Comparison of ENCODE assay signal across 8 mouse cellular contexts in genomic region chr10:84388357-84389141, GRCm38 (mm10). TPM values are rescaled to one million over a fixed set of nuclear protein-coding genes. Genes with fewer than 3 reads are reported as not detected.
DNase-seq lines count a peak whose midpoint lies in the region; ATAC-seq and TF ChIP-seq lines count a peak whose summit lies in the region.

No protein-coding gene starts in this region.

- 0 out of 2 replicates have a peak overlapping the region, but pooled peaks have one; percentile 20 for H3K27ac ChIP-seq in spleen, adult 2 months (ENCODE audit: insufficient read depth, low read length)
- 0 out of 2 replicates have a peak overlapping the region, but pooled peaks have one; percentile 36 for H3K27ac ChIP-seq in intestine, embryonic 15.5 days
- H3K27ac ChIP-seq in lung, postnatal 0 days (ENCODE audit: low read length), result no peak overlapping the region

- no peak for TF ChIP-seq CTCF in spleen, adult 2 months (IDR thresholded peaks at IDR 0.05; ENCODE audit: extremely low read depth, insufficient read depth, insufficient read length, insufficient replicate concordance)
- TF ChIP-seq CTCF in lung, postnatal 0 days (IDR thresholded peaks at IDR 0.05), result no peak

- H3K36me3 ChIP-seq in spleen, adult 2 months (ENCODE audit: control insufficient read depth, insufficient read depth, low read length), result no peaks in the 10 kb centered on the region
- H3K36me3 ChIP-seq in intestine, embryonic 15.5 days, result no peaks in the 10 kb centered on the region
- no peaks in the 10 kb centered on the region for H3K36me3 ChIP-seq in lung, postnatal 0 days (ENCODE audit: insufficient read depth, low read length)

- peak; percentile 48 for ATAC-seq in intestine, embryonic 15.5 days
- ATAC-seq in lung, postnatal 0 days, result peak; percentile 52
- no peak for ATAC-seq in erythroid progenitor cell, adult 5-6 weeks (replicated peaks; ENCODE audit: low FRiP score, poor library complexity, severe bottlenecking)

- H3K4me2 ChIP-seq in intestine, embryonic 15.5 days (replicated peaks), result peak overlapping the region; percentile 41
- H3K4me2 ChIP-seq in lung, postnatal 0 days (replicated peaks; ENCODE audit: low read depth, low read length), result no peak overlapping the region

- no peaks in the 10 kb centered on the region for H3K9me3 ChIP-seq in intestine, embryonic 15.5 days
- H3K9me3 ChIP-seq in lung, postnatal 0 days (ENCODE audit: low read length), result no peaks in the 10 kb centered on the region

- no peak for TF ChIP-seq POLR2A in spleen, adult 2 months (IDR thresholded peaks at IDR 0.05; ENCODE audit: low read depth, low read length)

- intact Hi-C loops in gastrocnemius, postnatal 14 days (cut with DNase I; ENCODE audit: low total_unique reads), result no loop called here

- no peak for DNase-seq in spleen, adult 2 months (ENCODE audit: low read depth in 1 of 2, low spot score in 2 of 2)
- no peak for DNase-seq in spleen, adult 18-20 months
- peak; percentile 35 for DNase-seq in gastrocnemius, postnatal 14 days
- DNase-seq in lung, postnatal 0 days (ENCODE audit: low spot score), result peak; percentile 55
- DNase-seq in retina, embryonic 14.5 days (ENCODE audit: low spot score), result peak; percentile 42
- DNase-seq in cerebellum, postnatal 36 days, result no peak

- peaks cover 38% of the 10 kb centered on the region; the same call in 1 of the 2 replicates for H3K4me1 ChIP-seq in spleen, adult 2 months (ENCODE audit: control insufficient read depth, insufficient read depth, insufficient read length)
- H3K4me1 ChIP-seq in intestine, embryonic 15.5 days (replicated peaks), result peaks cover 27% of the 10 kb centered on the region
- peaks cover 3% of the 10 kb centered on the region; the same call in 1 of the 2 replicates for H3K4me1 ChIP-seq in lung, postnatal 0 days (ENCODE audit: insufficient read depth, low read depth, low read length)

- no peak for TF ChIP-seq EP300 in lung, postnatal 0 days (IDR thresholded peaks at IDR 0.05)

- no peak overlapping the region for H3K4me3 ChIP-seq in spleen, adult 2 months (ENCODE audit: extremely low read depth, insufficient read depth, insufficient read length)
- H3K4me3 ChIP-seq in intestine, embryonic 15.5 days (replicated peaks), result no peak overlapping the region
- no peak overlapping the region for H3K4me3 ChIP-seq in lung, postnatal 0 days (ENCODE audit: low read depth, low read length)

- H3K9ac ChIP-seq in intestine, embryonic 15.5 days, result no peak overlapping the region
- no peak overlapping the region for H3K9ac ChIP-seq in lung, postnatal 0 days (replicated peaks; ENCODE audit: low read depth)

- 49% methylated on average over 22 of the region's 22 CpGs for WGBS in spleen, adult 2 months
- 37% methylated on average over 22 of the region's 22 CpGs for WGBS in intestine, embryonic 15.5 days
- WGBS in lung, postnatal 0 days, result 39% methylated on average over 22 of the region's 22 CpGs

- no peaks in the 10 kb centered on the region for H3K27me3 ChIP-seq in spleen, adult 2 months (ENCODE audit: control insufficient read depth, insufficient read depth, low read length)
- H3K27me3 ChIP-seq in intestine, embryonic 15.5 days (replicated peaks), result no peaks in the 10 kb centered on the region
- H3K27me3 ChIP-seq in lung, postnatal 0 days (replicated peaks; ENCODE audit: insufficient read depth, low read length), result no peaks in the 10 kb centered on the region

RNA-seq across cellular contexts. Expression of gene Nuak1, which starts 51.8 kb away (rescaled TPM):
- 7.0 and 8.3 TPM in 2 replicates for polyA plus RNA-seq in spleen, adult 2 months (2012; rRNA removed)
- total RNA-seq in gastrocnemius, postnatal 14 days (2021), result 10 to 100 TPM; 12.1 to 15.0 TPM
- polyA plus RNA-seq in intestine, embryonic 15.5 days (2015; fragmentation: Nextera tagmentation; extraction: Ambion mirVana), result 0.92 and 0.97 TPM in 2 replicates
- polyA plus RNA-seq in lung, postnatal 0 days (2015; fragmentation: Nextera tagmentation; extraction: Ambion mirVana), result 2.2 and 2.3 TPM in 2 replicates
- 2.1 and 4.0 TPM in 2 replicates for total RNA-seq in erythroid progenitor cell, adult 5-6 weeks (2015; ENCODE audit: low replicate concordance)
- 0.64 and 1.4 TPM in 2 replicates for total RNA-seq in erythroid progenitor cell, adult 5-6 weeks (2017; ENCODE audit: low replicate concordance)

Comparison
In these comparisons a context has a peak if more than half of its experiments do, and no peak if none do; other contexts are left out.
1. DNase-seq: peak in gastrocnemius, postnatal 14 days (single experiment), lung, postnatal 0 days (single experiment) and retina, embryonic 14.5 days (single experiment); none in spleen, adult 2 months (0 of 2), spleen, adult 18-20 months (0 of 2) and cerebellum, postnatal 36 days (0 of 2).